Mouse (Mus musculus): ENCODE results near the gene Slc34a2.

Gene Slc34a2

GRCm38 (mm10) chr5:53025276-53025973 lies 12.5 kb upstream of the Slc34a2 start:
- DNase-seq (ENCODE audit: extremely low read depth, insufficient read length, low spot score) = no peak

- DNase-seq (ENCODE audit: extremely low read depth, insufficient read length, low spot score) = no peak
These were observed 6.5 kb upstream of the Slc34a2 start for GRCm38 (mm10) chr5:53031346-53031745.

GRCm38 (mm10) chr5:53042034-53042748 lies 4.3 kb downstream of the Slc34a2 start:
- DNase-seq (ENCODE audit: extremely low read depth, insufficient read length, low spot score) = peak; percentile 76

GRCm38 (mm10) chr5:53042771-53043371 lies 5.0 kb downstream of the Slc34a2 start:
- no peak for DNase-seq (ENCODE audit: extremely low read depth, insufficient read length, low spot score)

GRCm38 (mm10) chr5:53043716-53044115 lies 5.8 kb downstream of the Slc34a2 start:
- no peak for DNase-seq (ENCODE audit: extremely low read depth, insufficient read length, low spot score)

- DNase-seq (ENCODE audit: extremely low read depth, insufficient read length, low spot score) = no peak
These were observed 10.1 kb downstream of the Slc34a2 start for GRCm38 (mm10) chr5:53047951-53048350.

GRCm38 (mm10) chr5:53048599-53048998 lies 10.7 kb downstream of the Slc34a2 start:
- no peak for DNase-seq (ENCODE audit: extremely low read depth, insufficient read length, low spot score)

- no peak for DNase-seq (ENCODE audit: extremely low read depth, insufficient read length, low spot score)
These were observed 11.2 kb downstream of the Slc34a2 start for GRCm38 (mm10) chr5:53049046-53049445.

- no peak for DNase-seq (ENCODE audit: extremely low read depth, insufficient read length, low spot score)
These were observed 13.1 kb downstream of the Slc34a2 start for GRCm38 (mm10) chr5:53050963-53051362.

- DNase-seq (ENCODE audit: extremely low read depth, insufficient read length, low spot score) = no peak
These were observed 15.4 kb downstream of the Slc34a2 start for GRCm38 (mm10) chr5:53053246-53053645.

- DNase-seq (ENCODE audit: extremely low read depth, insufficient read length, low spot score) = no peak
These were observed 23.8 kb downstream of the Slc34a2 start for GRCm38 (mm10) chr5:53061532-53062130.

GRCm38 (mm10) chr5:53074553-53074952 lies 36.7 kb downstream of the Slc34a2 start:
- DNase-seq (ENCODE audit: extremely low read depth, insufficient read length, low spot score) = no peak

- DNase-seq (ENCODE audit: extremely low read depth, insufficient read length, low spot score) = no peak
These were observed 40.6 kb downstream of the Slc34a2 start for GRCm38 (mm10) chr5:53078453-53078852.

- no peak for DNase-seq (ENCODE audit: extremely low read depth, insufficient read length, low spot score)
These were observed 49.6 kb downstream of the Slc34a2 start for GRCm38 (mm10) chr5:53087452-53087851.

GRCm38 (mm10) chr5:53091331-53091730 lies 53.5 kb downstream of the Slc34a2 start:
- no peak for DNase-seq (ENCODE audit: extremely low read depth, insufficient read length, low spot score)

- DNase-seq (ENCODE audit: extremely low read depth, insufficient read length, low spot score) = peak; percentile 9
These were observed 64.1 kb downstream of the Slc34a2 start for GRCm38 (mm10) chr5:53101848-53102473.

GRCm38 (mm10) chr5:53104177-53104855 lies 66.4 kb downstream of the Slc34a2 start:
- no peak for DNase-seq (ENCODE audit: extremely low read depth, insufficient read length, low spot score)

- DNase-seq (ENCODE audit: extremely low read depth, insufficient read length, low spot score) = no peak
These were observed 67.8 kb downstream of the Slc34a2 start for GRCm38 (mm10) chr5:53105716-53106115.

- no peak for DNase-seq (ENCODE audit: extremely low read depth, insufficient read length, low spot score)
These were observed 68.2 kb downstream of the Slc34a2 start for GRCm38 (mm10) chr5:53106125-53106524.

- DNase-seq (ENCODE audit: extremely low read depth, insufficient read length, low spot score) = no peak
These were observed 68.8 kb downstream of the Slc34a2 start for GRCm38 (mm10) chr5:53106731-53107130.

Data from 3134 (cell line).